Mouse (Mus musculus) forebrain, embryonic 14.5 days (tissue): ENCODE data around the gene Npm3. TPM values are rescaled to one million over a fixed set of nuclear protein-coding genes. Genes with fewer than 3 reads are reported as not detected.
A peak's percentile ranks its signal among the peaks of the same experiment; 100 is the strongest.

Source experiments
- ATAC-seq: fragments of 200-750 bp; cut with Nextera tagmentation; 2 replicates; pipeline ENCODE4 v1.8.0; 2017; ENCODE audit warnings: mild to moderate bottlenecking, moderate library complexity
- DNase-seq: peaks from one replicate; pipeline ENCODE4 v3.0.0-alpha.2; 2015; ENCODE audit warnings: low spot score
- H3K27ac ChIP-seq: fragments of 300-500 bp; sonication (generic); 2 replicates; pipeline ENCODE4 v1.5.1; 2014; ENCODE audit warnings: low read depth, mild to moderate bottlenecking, control low read depth, low read length, moderate library complexity
- H3K27me3 ChIP-seq: fragments of 300-500 bp; sonication (generic); replicated peaks from 2 replicates; pipeline ENCODE4 v1.6.1; 2014; ENCODE audit warnings: low read length, control low read depth, mixed read lengths; ENCODE audit not compliant: control insufficient read depth, insufficient read depth
- H3K36me3 ChIP-seq: fragments of 300-500 bp; sonication (generic); 2 replicates; pipeline ENCODE4 v1.6.1; 2014; ENCODE audit warnings: low read length, control low read depth; ENCODE audit not compliant: control insufficient read depth, insufficient read depth
- H3K4me1 ChIP-seq: fragments of 300-500 bp; sonication (generic); 2 replicates; pipeline ENCODE4 v1.6.1; 2014; ENCODE audit warnings: antibody characterized with exemption, low read length, control low read depth; ENCODE audit not compliant: control insufficient read depth, insufficient read depth
- H3K4me2 ChIP-seq: fragments of 300-500 bp; sonication (generic); 2 replicates; pipeline ENCODE4 v1.6.1; 2014; ENCODE audit warnings: mild to moderate bottlenecking, control low read depth, low read length
- H3K4me3 ChIP-seq: fragments of 300-500 bp; sonication (generic); 2 replicates; pipeline ENCODE4 v1.5.1; 2014; ENCODE audit warnings: low read depth, low read length, control low read depth
- H3K9ac ChIP-seq: fragments of 300-500 bp; sonication (generic); 2 replicates; pipeline ENCODE4 v1.6.1; 2014; ENCODE audit warnings: mild to moderate bottlenecking, low read length, control low read depth, moderate library complexity
- H3K9me3 ChIP-seq: fragments of 300-500 bp; sonication (generic); replicated peaks from 2 replicates; pipeline ENCODE4 v1.6.1; 2016; ENCODE audit warnings: low read length, control low read depth, mixed read lengths; ENCODE audit not compliant: control insufficient read depth
- WGBS: fragments of 180-500 bp; shearing (Covaris S2); extraction: QIAGEN DNeasy Blood & Tissue Kit; methylation state at CpG from one replicate; pipeline ENCODE4 v1.1.7; 2014; 5-methylcytosine and 5-hydroxymethylcytosine counted together
- polyA plus RNA-seq: library from polyadenylated mRNA; unstranded; fragments of >200 nt; fragmentation: Nextera tagmentation; extraction: Ambion mirVana; gene quantifications from 2 replicates; pipeline ENCODE4 v1.2.1, GENCODE M21; 2014

Npm3 gene
- polyA plus RNA-seq, 1 experiment from 2014 or later, result 12.7 TPM

- H3K4me2 ChIP-seq, result no peak overlapping the region
- under 1% methylated on average over 13 of the region's 13 CpGs for WGBS
- H3K4me1 ChIP-seq, result peaks cover 10% of the 10 kb centered on the region
- no peak for DNase-seq
- H3K36me3 ChIP-seq, result no peaks in the 10 kb centered on the region
- H3K27ac ChIP-seq, result no peak overlapping the region
- no peak for ATAC-seq
- H3K9me3 ChIP-seq, result no peaks in the 10 kb centered on the region
- no peak overlapping the region for H3K9ac ChIP-seq
- H3K27me3 ChIP-seq, result peaks cover 94% of the 10 kb centered on the region
- no peak overlapping the region for H3K4me3 ChIP-seq
These were observed 9.2 kb downstream of the Npm3 start for GRCm38 (mm10) chr19:45740233-45740632.

- ATAC-seq (no peak), DNase-seq (no peak)
- H3K9ac ChIP-seq, result no peak overlapping the region
- no peaks in the 10 kb centered on the region for H3K9me3 ChIP-seq
- no peak overlapping the region for H3K4me3 ChIP-seq
- 46% methylated on average over 5 of the region's 5 CpGs for WGBS
- H3K27ac ChIP-seq, result no peak overlapping the region
- H3K27me3 ChIP-seq, result peaks cover 94% of the 10 kb centered on the region
- no peak overlapping the region for H3K4me2 ChIP-seq
- H3K36me3 ChIP-seq, result no peaks in the 10 kb centered on the region
- H3K4me1 ChIP-seq, result peaks cover 8% of the 10 kb centered on the region
These were observed 10.9 kb downstream of the Npm3 start for GRCm38 (mm10) chr19:45738521-45738920.

- Histone ChIP-seq H3K9me3 (no peaks in the 10 kb centered on the region), H3K4me3 (no peak overlapping the region), H3K4me2 (no peak overlapping the region), H3K27ac (no peak overlapping the region), H3K9ac (no peak overlapping the region), H3K27me3 (peaks cover 92% of the 10 kb centered on the region), H3K4me1 (peaks cover 8% of the 10 kb centered on the region), H3K36me3 (no peaks in the 10 kb centered on the region)
- 54% methylated on average over 10 of the region's 10 CpGs for WGBS
- ATAC-seq (no peak), DNase-seq (no peak)
These were observed 11.4 kb downstream of the Npm3 start for GRCm38 (mm10) chr19:45737846-45738484.

GRCm38 (mm10) chr19:45737208-45737845 lies 12.1 kb downstream of the Npm3 start:
- Histone ChIP-seq H3K9ac (0 out of 2 replicates have a peak overlapping the region, but pooled peaks have one; percentile 25), H3K4me1 (peaks cover 8% of the 10 kb centered on the region), H3K9me3 (no peaks in the 10 kb centered on the region), H3K36me3 (no peaks in the 10 kb centered on the region), H3K27me3 (peaks cover 93% of the 10 kb centered on the region), H3K4me2 (peak overlapping the region; percentile 55), H3K4me3 (peak overlapping the region; percentile 19), H3K27ac (no peak overlapping the region)
- 8% methylated on average over 20 of the region's 23 CpGs for WGBS
- no peak for DNase-seq
- peak; percentile 52; the same call in 1 of the 2 replicates for ATAC-seq

- DNase-seq (peak; percentile 64), ATAC-seq (peak; percentile 67)
- WGBS, result 2% methylated on average over 28 of the region's 28 CpGs
These were observed 12.6 kb downstream of the Npm3 start for GRCm38 (mm10) chr19:45736855-45737207.

GRCm38 (mm10) chr19:45736241-45736640 lies 13.2 kb downstream of the Npm3 start:
- Histone ChIP-seq H3K4me3 (no peak overlapping the region), H3K9me3 (no peaks in the 10 kb centered on the region), H3K4me2 (no peak overlapping the region), H3K27me3 (peaks cover 83% of the 10 kb centered on the region), H3K4me1 (peaks cover 8% of the 10 kb centered on the region), H3K36me3 (no peaks in the 10 kb centered on the region), H3K9ac (no peak overlapping the region), H3K27ac (no peak overlapping the region)
- DNase-seq, result no peak
- ATAC-seq, result no peak
- WGBS, result 21% methylated on average over 1 of the region's 1 CpGs

More at GRCm38 (mm10) chr19:45736855-45737207, 12.6 kb downstream of the Npm3 start:
- Histone ChIP-seq H3K4me2 (peak overlapping the region; percentile 55), H3K4me1 (peaks cover 8% of the 10 kb centered on the region), H3K9ac (0 out of 2 replicates have a peak overlapping the region, but pooled peaks have one; percentile 25), H3K36me3 (no peaks in the 10 kb centered on the region), H3K27ac (no peak overlapping the region), H3K4me3 (peak overlapping the region; percentile 19), H3K9me3 (no peaks in the 10 kb centered on the region), H3K27me3 (peaks cover 89% of the 10 kb centered on the region)

GRCm38 (mm10) chr19:45734762-45735161 lies 14.6 kb downstream of the Npm3 start:
- H3K36me3 ChIP-seq, result no peaks in the 10 kb centered on the region
- no peak overlapping the region for H3K9ac ChIP-seq
- ATAC-seq (no peak), DNase-seq (no peak)
- H3K9me3 ChIP-seq, result no peaks in the 10 kb centered on the region
- 39% methylated on average over 7 of the region's 7 CpGs for WGBS
- H3K4me2 ChIP-seq, result no peak overlapping the region
- no peak overlapping the region for H3K4me3 ChIP-seq
- peaks cover 70% of the 10 kb centered on the region for H3K27me3 ChIP-seq
- peaks cover 8% of the 10 kb centered on the region for H3K4me1 ChIP-seq
- no peak overlapping the region for H3K27ac ChIP-seq

GRCm38 (mm10) chr19:45734191-45734590 lies 15.2 kb downstream of the Npm3 start:
- ATAC-seq (no peak), DNase-seq (no peak)
- no peak overlapping the region for H3K27ac ChIP-seq
- no peak overlapping the region for H3K4me2 ChIP-seq
- H3K9me3 ChIP-seq, result no peaks in the 10 kb centered on the region
- no peak overlapping the region for H3K4me3 ChIP-seq
- peaks cover 64% of the 10 kb centered on the region for H3K27me3 ChIP-seq
- WGBS, result 74% methylated on average over 5 of the region's 5 CpGs
- peaks cover 8% of the 10 kb centered on the region for H3K4me1 ChIP-seq
- H3K9ac ChIP-seq, result no peak overlapping the region
- H3K36me3 ChIP-seq, result no peaks in the 10 kb centered on the region

GRCm38 (mm10) chr19:45733564-45733963 lies 15.8 kb downstream of the Npm3 start:
- DNase-seq, result no peak
- no peaks in the 10 kb centered on the region for H3K9me3 ChIP-seq
- H3K9ac ChIP-seq, result no peak overlapping the region
- no peak overlapping the region for H3K27ac ChIP-seq
- no peaks in the 10 kb centered on the region for H3K36me3 ChIP-seq
- peaks cover 58% of the 10 kb centered on the region for H3K27me3 ChIP-seq
- WGBS, result 18% methylated on average over 10 of the region's 10 CpGs
- H3K4me3 ChIP-seq, result no peak overlapping the region
- H3K4me1 ChIP-seq, result peaks cover 8% of the 10 kb centered on the region
- no peak overlapping the region for H3K4me2 ChIP-seq
- ATAC-seq, result no peak
